Mouse (Mus musculus): ENCODE results near the gene Maml1. TPM values are rescaled to one million over a fixed set of nuclear protein-coding genes. Genes with fewer than 3 reads are reported as not detected.

Gene Maml1
- polyA plus RNA-seq, 1 experiment from 2014 or later, result 2.6 TPM

Small RNA genes within 50 kb of the gene (microRNA-seq; reads per million reads assigned to microRNA genes)
- gene Mir6919, result not detected

Other genes with a start within 250 kb of the Maml1 start
- gene Tbc1d9b, start 160.9 kb downstream of the Maml1 start, polyA plus RNA-seq (2015; fragmentation: Nextera tagmentation; extraction: Ambion mirVana), result 34.0 and 34.1 TPM in 2 replicates
- gene Mrnip, start 117.9 kb downstream of the Maml1 start, polyA plus RNA-seq (2015; fragmentation: Nextera tagmentation; extraction: Ambion mirVana), result 9.4 and 9.6 TPM in 2 replicates
- gene Sqstm1, start 81.5 kb downstream of the Maml1 start, polyA plus RNA-seq (2015; fragmentation: Nextera tagmentation; extraction: Ambion mirVana), result 261 and 264 TPM in 2 replicates
- 11.8 and 29.2 TPM in 2 replicates for gene Mgat4b, start 81.4 kb downstream of the Maml1 start, polyA plus RNA-seq (2015; fragmentation: Nextera tagmentation; extraction: Ambion mirVana)
- 1.5 and 2.3 TPM in 2 replicates for gene Ltc4s, start 53.7 kb downstream of the Maml1 start, polyA plus RNA-seq (2015; fragmentation: Nextera tagmentation; extraction: Ambion mirVana)
- gene Canx, start 33.4 kb upstream of the Maml1 start, polyA plus RNA-seq (2015; fragmentation: Nextera tagmentation; extraction: Ambion mirVana), result 264 and 274 TPM in 2 replicates
- gene Cby3, start 62.2 kb upstream of the Maml1 start, polyA plus RNA-seq (2015; fragmentation: Nextera tagmentation; extraction: Ambion mirVana), result not detected in 2 replicates
- 229 and 252 TPM in 2 replicates for gene Hnrnph1, start 84.7 kb upstream of the Maml1 start, polyA plus RNA-seq (2015; fragmentation: Nextera tagmentation; extraction: Ambion mirVana)
- 31.1 and 33.4 TPM in 2 replicates for gene Rufy1, start 138.8 kb upstream of the Maml1 start, polyA plus RNA-seq (2015; fragmentation: Nextera tagmentation; extraction: Ambion mirVana)

Measured in heart, embryonic 16.5 days (tissue).